Mouse (Mus musculus) CH12.LX (cell line): ENCODE results near the gene Treml2.

Experiments
- CHD1 ChIP-seq: IDR thresholded peaks from 2 replicates; pipeline ENCODE4 v1.6.1; 2012; ENCODE audit warnings: low read depth, low read length, improper control_type of control experiment, inconsistent platforms
- CTCF ChIP-seq, 2 experiments: IDR thresholded peaks in 1 of 2; conservative IDR thresholded peaks in 1 of 2; 2 replicates each; pipeline ENCODE4 v1.5.1; 2011 to 2012; ENCODE audit warnings: low read depth in 2 of 2, low read length in 2 of 2, improper control_type of control experiment in 1 of 2, inconsistent platforms in 1 of 2, mild to moderate bottlenecking in 1 of 2, moderate library complexity in 1 of 2
- HCFC1 ChIP-seq: IDR thresholded peaks from 2 replicates; pipeline ENCODE4 v1.6.1; 2012; ENCODE audit warnings: low read depth, mild to moderate bottlenecking, inconsistent platforms, low read length, improper control_type of control experiment
- MAFK ChIP-seq: IDR thresholded peaks from 2 replicates; pipeline ENCODE4 v1.6.1; 2011; ENCODE audit warnings: low read length, improper control_type of control experiment; ENCODE audit not compliant: insufficient replicate concordance
- POLR2A ChIP-seq: IDR thresholded peaks from 2 replicates; pipeline ENCODE4 v1.6.1; 2011; ENCODE audit warnings: low read depth, mild to moderate bottlenecking, improper control_type of control experiment, low read length
- POLR2AphosphoS2 ChIP-seq: IDR thresholded peaks from 2 replicates; pipeline ENCODE4 v1.6.1; 2011; ENCODE audit warnings: low read depth, low read length, improper control_type of control experiment
- RAD21 ChIP-seq: IDR thresholded peaks from 2 replicates; pipeline ENCODE4 v1.6.1; 2011; ENCODE audit warnings: low read depth, mild to moderate bottlenecking, low read length, improper control_type of control experiment, moderate library complexity
- TBP ChIP-seq: conservative IDR thresholded peaks from 2 replicates; pipeline ENCODE4 v1.6.1; 2011; ENCODE audit warnings: low read depth, low read length, improper control_type of control experiment
- TCF12 ChIP-seq: IDR thresholded peaks from 2 replicates; pipeline ENCODE4 v1.6.1; 2014; ENCODE audit warnings: low read depth, mild to moderate bottlenecking, inconsistent platforms, low read length, improper control_type of control experiment
- ZMIZ1 ChIP-seq: IDR thresholded peaks from 2 replicates; pipeline ENCODE4 v1.6.1; 2012; ENCODE audit warnings: low read depth, mild to moderate bottlenecking, inconsistent platforms, low read length, improper control_type of control experiment

- no peak for TF ChIP-seq POLR2A
- no peak for TF ChIP-seq POLR2AphosphoS2
- TF ChIP-seq CTCF (conservative IDR thresholded peaks at IDR 0.05 in 1 of 2, IDR thresholded peaks at IDR 0.05 in 1 of 2; ENCODE audit: low read depth in 2 of 2, low read length in 2 of 2): no peak
- no peak for TF ChIP-seq ZMIZ1
- TF ChIP-seq TCF12: no peak
- TF ChIP-seq HCFC1: no peak
- no peak for TF ChIP-seq MAFK
- no peak for TF ChIP-seq CHD1
- no peak for TF ChIP-seq TBP
- no peak for TF ChIP-seq RAD21
These were observed 31.7 kb upstream of the Treml2 start for GRCm38 (mm10) chr17:48267591-48267990.
